Mouse (Mus musculus): ENCODE measurements at regions not wholly inside any gene's neighbourhood (a gene's known extent, or its start where the extent isn't known, plus 50 kb on each side); places are given as distances from the start of the nearest gene placed in this dataset.

- no peak for TF ChIP-seq CTCF (IDR thresholded peaks at IDR 0.05; ENCODE audit: low read depth, low read length)
- TF ChIP-seq POLR2A (IDR thresholded peaks at IDR 0.05; ENCODE audit: borderline replicate concordance, low read depth, low read length), result no peak
Measured at GRCm38 (mm10) chr11:31771491-31772439, 100.1 kb upstream of the Bod1 start.
